Mouse (Mus musculus) adrenal gland, postnatal 25 days (tissue): ENCODE measurements around the gene Pnpla1. TPM values are rescaled to one million over a fixed set of nuclear protein-coding genes. Genes with fewer than 3 reads are reported as not detected.

Experiments
- DNase-seq: peaks from one replicate; pipeline ENCODE4 v3.0.0; 2021; ENCODE audit warnings: mixed read lengths
- total RNA-seq: library from RNA; stranded (reverse); gene quantifications from 2 replicates; pipeline ENCODE4 v1.2.3, GENCODE M21; 2021

The Pnpla1 gene
- total RNA-seq, 1 experiment from 2014 or later = 0.09 TPM

GRCm38 (mm10) chr17:28885231-28885630, 27.0 kb downstream of the Pnpla1 start:
- no peak for DNase-seq

GRCm38 (mm10) chr17:28886266-28886665, 28.1 kb downstream of the Pnpla1 start:
- DNase-seq = no peak

GRCm38 (mm10) chr17:28894050-28894767, 36.0 kb downstream of the Pnpla1 start:
- no peak for DNase-seq

GRCm38 (mm10) chr17:28895217-28895875, 37.1 kb downstream of the Pnpla1 start:
- DNase-seq = no peak

GRCm38 (mm10) chr17:28896095-28896780, 38.0 kb downstream of the Pnpla1 start:
- DNase-seq = no peak

- DNase-seq = no peak
Observed at GRCm38 (mm10) chr17:28897817-28898216, 39.6 kb downstream of the Pnpla1 start.

GRCm38 (mm10) chr17:28898249-28898648, 40.0 kb downstream of the Pnpla1 start:
- DNase-seq = no peak

GRCm38 (mm10) chr17:28899427-28899826, 41.2 kb downstream of the Pnpla1 start:
- DNase-seq = no peak

- no peak for DNase-seq
Observed at GRCm38 (mm10) chr17:28901559-28901958, 43.3 kb downstream of the Pnpla1 start.

GRCm38 (mm10) chr17:28904546-28905376, 46.5 kb downstream of the Pnpla1 start:
- peak; percentile 76 for DNase-seq

GRCm38 (mm10) chr17:28905377-28905916, 47.2 kb downstream of the Pnpla1 start:
- DNase-seq = no peak

GRCm38 (mm10) chr17:28907959-28908358, 49.7 kb downstream of the Pnpla1 start:
- no peak for DNase-seq

GRCm38 (mm10) chr17:28909252-28909941, 51.2 kb downstream of the Pnpla1 start:
- peak; percentile 65 for DNase-seq

- no peak for DNase-seq
Observed at GRCm38 (mm10) chr17:28910139-28910538, 51.9 kb downstream of the Pnpla1 start.

GRCm38 (mm10) chr17:28913200-28913599, 55.0 kb downstream of the Pnpla1 start:
- peak; percentile 47 for DNase-seq

- no peak for DNase-seq
Observed at GRCm38 (mm10) chr17:28913940-28914339, 55.7 kb downstream of the Pnpla1 start.

- no peak for DNase-seq
Observed at GRCm38 (mm10) chr17:28915060-28915628, 56.9 kb downstream of the Pnpla1 start, which contains the start of gene 4930539E08Rik. Gene 4930539E08Rik (minus strand): TSS chr17:28915324.

GRCm38 (mm10) chr17:28916520-28916919, 58.3 kb downstream of the Pnpla1 start:
- DNase-seq = no peak

- DNase-seq = no peak
Observed at GRCm38 (mm10) chr17:28921086-28921485, 62.9 kb downstream of the Pnpla1 start.

- no peak for DNase-seq
Observed at GRCm38 (mm10) chr17:28922096-28922495, 63.9 kb downstream of the Pnpla1 start.
